Comparison of ENCODE assay signal across 21 mouse cellular contexts in the genomic region with DNA sequence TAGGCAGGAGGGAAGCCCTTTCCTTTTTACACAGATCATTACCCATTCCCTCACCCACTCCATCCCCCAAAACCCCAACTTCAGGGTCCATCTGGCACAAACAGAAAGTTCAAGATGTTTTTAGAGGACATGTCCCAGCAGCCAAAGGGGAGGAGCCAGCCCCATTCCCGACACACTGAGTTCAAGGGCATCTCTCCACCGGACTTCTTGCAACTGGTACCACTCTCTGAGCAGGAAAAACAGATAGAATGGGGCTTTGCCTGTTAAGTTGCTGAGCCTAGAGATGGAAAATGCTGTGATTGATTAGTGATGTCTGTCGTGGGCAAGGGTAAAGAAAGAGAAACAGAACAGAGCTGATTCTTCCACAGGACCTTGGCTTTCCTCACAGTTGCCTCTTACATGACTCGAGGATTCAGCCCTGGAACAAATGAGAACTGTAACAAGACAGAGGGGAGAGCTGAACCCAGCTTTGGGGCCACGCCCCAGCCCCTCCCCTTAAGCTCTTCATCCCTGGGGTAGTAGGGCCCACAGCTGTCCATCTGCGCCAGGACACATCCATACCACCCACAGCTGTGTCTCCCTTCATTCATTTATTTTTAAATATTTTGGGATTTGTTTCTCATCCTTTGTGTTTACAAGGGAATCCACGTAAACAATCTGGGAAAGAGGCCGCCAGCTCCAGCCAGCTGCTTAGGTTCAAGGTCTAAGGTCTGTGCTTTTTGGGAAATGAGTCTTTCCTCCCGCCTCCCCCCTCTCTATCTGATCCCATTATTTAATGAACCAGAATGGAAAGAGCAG. TPM values are rescaled to one million over a fixed set of nuclear protein-coding genes. Genes with fewer than 3 reads are reported as not detected.
DNase-seq lines count a peak whose midpoint lies in the region; ATAC-seq and TF ChIP-seq lines count a peak whose summit lies in the region.
"Had no signal": no experiment of that assay in that cellular context is flagged by ENCODE, and none has a peak within 500 bp of the region (broad histone marks: within the 10 kb centered on the region; RNA-seq: fewer than 3 reads in every experiment).

No protein-coding gene starts in this region.

- H3K4me2 ChIP-seq in intestine, embryonic 15.5 days (replicated peaks): no peak overlapping the region
- no peak overlapping the region for H3K4me2 ChIP-seq in intestine, postnatal 0 days (replicated peaks; ENCODE audit: low read depth)
- H3K4me2 ChIP-seq in forebrain, embryonic 14.5 days (ENCODE audit: low read length): no peak overlapping the region
- H3K4me2 ChIP-seq: forebrain, embryonic 12.5 days; heart, embryonic 11.5 days; hindbrain, embryonic 13.5 days; limb, embryonic 13.5 days; liver, embryonic 15.5 days; neural tube, embryonic 12.5 days had no signal

- H3K27ac ChIP-seq in intestine, embryonic 15.5 days: peak overlapping the region; percentile 17; the same call in 1 of the 2 replicates
- H3K27ac ChIP-seq in intestine, postnatal 0 days (ENCODE audit: low read depth, low read length): no peak overlapping the region
- peak overlapping the region; percentile 33 for H3K27ac ChIP-seq in ES-E14 (ENCODE audit: insufficient read depth, low read depth, low read length, poor library complexity, severe bottlenecking)
- H3K27ac ChIP-seq in testis, adult 2 months (ENCODE audit: control insufficient read depth, insufficient read depth, low read depth, low read length): peak overlapping the region; percentile 46; the same call in 1 of the 2 replicates
- no peak overlapping the region for H3K27ac ChIP-seq in forebrain, embryonic 14.5 days (ENCODE audit: low read depth, low read length)
- H3K27ac ChIP-seq in forebrain, embryonic 10.5 days: no peak overlapping the region
- H3K27ac ChIP-seq: forebrain, embryonic 12.5 days; hindbrain, embryonic 13.5 days; limb, embryonic 13.5 days; liver, embryonic 15.5 days; neural tube, embryonic 12.5 days had no signal

- H3K9ac ChIP-seq in intestine, embryonic 15.5 days: no peak overlapping the region
- H3K9ac ChIP-seq in intestine, postnatal 0 days (ENCODE audit: low read depth, low read length): no peak overlapping the region
- no peak overlapping the region for H3K9ac ChIP-seq in ES-E14 (ENCODE audit: insufficient read depth, low read depth, low read length, poor library complexity, severe bottlenecking)
- H3K9ac ChIP-seq in forebrain, embryonic 14.5 days (ENCODE audit: low read length): no peak overlapping the region
- H3K9ac ChIP-seq: forebrain, embryonic 12.5 days; hindbrain, embryonic 13.5 days; limb, embryonic 13.5 days; liver, embryonic 15.5 days; neural tube, embryonic 12.5 days had no signal

- no peaks in the 10 kb centered on the region for H3K27me3 ChIP-seq in intestine, embryonic 15.5 days (replicated peaks)
- no peaks in the 10 kb centered on the region for H3K27me3 ChIP-seq in intestine, postnatal 0 days (replicated peaks; ENCODE audit: control insufficient read depth, insufficient read depth, low read length)
- H3K27me3 ChIP-seq in testis, adult 2 months (ENCODE audit: control insufficient read depth, insufficient read depth, low read length): no peaks in the 10 kb centered on the region
- H3K27me3 ChIP-seq in forebrain, embryonic 14.5 days (replicated peaks; ENCODE audit: control insufficient read depth, insufficient read depth, low read length): no peaks in the 10 kb centered on the region
- no peaks in the 10 kb centered on the region for H3K27me3 ChIP-seq in forebrain, embryonic 10.5 days (ENCODE audit: poor library complexity, severe bottlenecking)
- H3K27me3 ChIP-seq: forebrain, embryonic 12.5 days; hindbrain, embryonic 13.5 days; limb, embryonic 13.5 days; liver, embryonic 15.5 days; neural tube, embryonic 12.5 days had no signal

- in situ Hi-C loops in ES-E14 (cut with MboI; ENCODE audit: low sequenced_read_pairs in 2 of 2, unreplicated experiment in 2 of 2): no loop called here

- H3K36me3 ChIP-seq in intestine, embryonic 15.5 days: no peaks in the 10 kb centered on the region
- H3K36me3 ChIP-seq in intestine, postnatal 0 days (ENCODE audit: control insufficient read depth, insufficient read depth): no peaks in the 10 kb centered on the region
- no peaks in the 10 kb centered on the region for H3K36me3 ChIP-seq in ES-E14 (ENCODE audit: control insufficient read depth, insufficient read depth, low read length, poor library complexity, severe bottlenecking)
- no peaks in the 10 kb centered on the region for H3K36me3 ChIP-seq in testis, adult 2 months (ENCODE audit: control insufficient read depth, insufficient read depth, low read length)
- no peaks in the 10 kb centered on the region for H3K36me3 ChIP-seq in forebrain, embryonic 14.5 days (ENCODE audit: control insufficient read depth, insufficient read depth, low read length)
- no peaks in the 10 kb centered on the region for H3K36me3 ChIP-seq in forebrain, embryonic 10.5 days (replicated peaks)
- H3K36me3 ChIP-seq: forebrain, embryonic 12.5 days; hindbrain, embryonic 13.5 days; limb, embryonic 13.5 days; liver, embryonic 15.5 days; neural tube, embryonic 12.5 days had no signal

- 60% methylated on average over 9 of the region's 9 CpGs for WGBS in intestine, embryonic 15.5 days
- 55% methylated on average over 9 of the region's 9 CpGs for WGBS in intestine, postnatal 0 days
- WGBS in forebrain, embryonic 14.5 days: 74% methylated on average over 9 of the region's 9 CpGs
- WGBS in forebrain, embryonic 10.5 days: 83% methylated on average over 9 of the region's 9 CpGs

- no peaks in the 10 kb centered on the region for H3K9me3 ChIP-seq in intestine, embryonic 15.5 days
- 0 out of 2 replicates have a peak, but pooled peaks cover 3% of the 10 kb centered on the region for H3K9me3 ChIP-seq in intestine, postnatal 0 days (ENCODE audit: control insufficient read depth)
- H3K9me3 ChIP-seq in ES-E14 (ENCODE audit: control insufficient read depth, insufficient read depth, low read depth, low read length): no peaks in the 10 kb centered on the region
- H3K9me3 ChIP-seq in forebrain, embryonic 14.5 days (replicated peaks; ENCODE audit: control insufficient read depth, low read length): no peaks in the 10 kb centered on the region; the same call in 1 of the 2 replicates
- peaks cover 17% of the 10 kb centered on the region for H3K9me3 ChIP-seq in forebrain, embryonic 10.5 days
- H3K9me3 ChIP-seq: liver, embryonic 15.5 days had no signal

- TF ChIP-seq CTCF in intestine, postnatal 0 days (IDR thresholded peaks at IDR 0.05; ENCODE audit: low read depth): no peak
- TF ChIP-seq CTCF in testis, adult 2 months (IDR thresholded peaks at IDR 0.05; ENCODE audit: control insufficient read depth, insufficient read depth, insufficient replicate concordance, low read depth, low read length): no peak

- H3K4me1 ChIP-seq in intestine, embryonic 15.5 days (replicated peaks): no peaks in the 10 kb centered on the region
- H3K4me1 ChIP-seq in intestine, postnatal 0 days (replicated peaks; ENCODE audit: control insufficient read depth, insufficient read depth, low read length): no peaks in the 10 kb centered on the region
- H3K4me1 ChIP-seq in ES-E14 (ENCODE audit: control insufficient read depth in 2 of 2, insufficient read depth in 2 of 2, low read length in 2 of 2, poor library complexity in 1 of 2): peaks cover 12 to 21% of the 10 kb centered on the region in 2 experiments
- H3K4me1 ChIP-seq in testis, adult 2 months (ENCODE audit: control insufficient read depth, insufficient read depth, low read length): no peaks in the 10 kb centered on the region; the same call in 1 of the 2 replicates
- no peaks in the 10 kb centered on the region for H3K4me1 ChIP-seq in forebrain, embryonic 14.5 days (ENCODE audit: control insufficient read depth, insufficient read depth, low read length)
- 0 out of 2 replicates have a peak, but pooled peaks cover 3% of the 10 kb centered on the region for H3K4me1 ChIP-seq in forebrain, embryonic 10.5 days
- H3K4me1 ChIP-seq: forebrain, embryonic 12.5 days; hindbrain, embryonic 13.5 days; limb, embryonic 13.5 days; liver, embryonic 15.5 days; neural tube, embryonic 12.5 days had no signal

- no peak overlapping the region for H3K4me3 ChIP-seq in intestine, embryonic 15.5 days (replicated peaks)
- no peak overlapping the region for H3K4me3 ChIP-seq in intestine, postnatal 0 days (ENCODE audit: low read depth, low read length)
- H3K4me3 ChIP-seq in ES-E14 (ENCODE audit: insufficient read depth in 1 of 2, low read depth in 1 of 2, low read length in 2 of 2, poor library complexity in 1 of 2, severe bottlenecking in 1 of 2): no peak overlapping the region
- no peak overlapping the region for H3K4me3 ChIP-seq in testis, adult 2 months (ENCODE audit: control insufficient read depth, low read depth, low read length)
- H3K4me3 ChIP-seq in forebrain, embryonic 14.5 days (ENCODE audit: low read depth, low read length): no peak overlapping the region
- H3K4me3 ChIP-seq in forebrain, embryonic 10.5 days: no peak overlapping the region
- H3K4me3 ChIP-seq: forebrain, embryonic 12.5 days; hindbrain, embryonic 13.5 days; limb, embryonic 13.5 days; liver, embryonic 15.5 days; neural tube, embryonic 12.5 days had no signal

- no peak for DNase-seq in ES-E14 (ENCODE audit: low read depth, low spot score)
- DNase-seq in lung, postnatal 10 days: peak; percentile 57
- no peak for DNase-seq in forebrain, embryonic 14.5 days (ENCODE audit: low spot score)
- no peak for DNase-seq in forebrain, embryonic 10.5 days (ENCODE audit: extremely low spot score, low spot score)
- DNase-seq in yolk sac, embryonic 10.5 days (ENCODE audit: low spot score): no peak
- DNase-seq: cerebellum, adult 8-10 months; heart, postnatal 14 days; kidney, postnatal 25 days had no signal

- ATAC-seq in intestine, embryonic 15.5 days: peak; percentile 75
- ATAC-seq in intestine, postnatal 0 days: no peak
- ATAC-seq in forebrain, embryonic 14.5 days: no peak
- ATAC-seq: Patski had no signal

- no peak for TF ChIP-seq POLR2A in testis, adult 2 months (IDR thresholded peaks at IDR 0.05; ENCODE audit: control insufficient read depth, low read depth, low read length)

TF ChIP-seq in ES-E14, 5 proteins besides CTCF, POLR2A, EP300 and RAD21:
- no peak for TF ChIP-seq HCFC1 (IDR thresholded peaks at IDR 0.05; ENCODE audit: borderline replicate concordance, insufficient read depth, low read length)
- TF ChIP-seq ZNF384 (IDR thresholded peaks at IDR 0.05; ENCODE audit: low read depth, low read length): no peak
- no peak for TF ChIP-seq ZC3H11A (IDR thresholded peaks at IDR 0.05; ENCODE audit: borderline replicate concordance, low read depth, low read length)
- no peak for TF ChIP-seq CHD2 (IDR thresholded peaks at IDR 0.05; ENCODE audit: low read depth, low read length)
- TF ChIP-seq MAFK (IDR thresholded peaks at IDR 0.05; ENCODE audit: insufficient read depth, low read depth, low read length): no peak

RNA-seq across cellular contexts. Expression of a gene that starts 58.7 kb away (rescaled TPM):
- 6.9 and 7.1 TPM in 2 replicates for polyA plus RNA-seq in intestine, embryonic 15.5 days (2015; fragmentation: Nextera tagmentation; extraction: Ambion mirVana)
- polyA plus RNA-seq in intestine, postnatal 0 days (2015; fragmentation: Nextera tagmentation; extraction: Ambion mirVana): 5.4 and 5.7 TPM in 2 replicates
- 4.2 and 4.7 TPM in 2 replicates for total RNA-seq in ES-E14 (2012; rRNA removed)
- polyA plus RNA-seq in testis, adult 2 months (2012; rRNA removed): 0.43 and 0.48 TPM in 2 replicates
- polyA plus RNA-seq in forebrain, embryonic 14.5 days (2014; fragmentation: Nextera tagmentation; extraction: Ambion mirVana): 0.41 and 1.3 TPM in 2 replicates
- 3.2 and 3.4 TPM in 2 replicates for polyA plus RNA-seq in forebrain, embryonic 10.5 days (2016; fragmentation: Nextera tagmentation; extraction: Ambion mirVana)
- total RNA-seq: CH12.LX; megakaryocyte-erythroid progenitor cell, adult 5-6 weeks; monocyte, adult 5-6 weeks had no signal
- polyA plus RNA-seq: Patski had no signal

Comparison
In these comparisons a context has a peak if more than half of its experiments do, and no peak if none do; other contexts are left out.
1. H3K27ac ChIP-seq: peak in intestine, embryonic 15.5 days (single experiment), ES-E14 (single experiment) and testis, adult 2 months (single experiment); none in intestine, postnatal 0 days (single experiment), forebrain, embryonic 14.5 days (single experiment) and forebrain, embryonic 10.5 days (single experiment).